Mouse (Mus musculus) kidney, adult 2 months (tissue): ENCODE measurements at regions not wholly inside any gene's neighbourhood (a gene's known extent, or its start where the extent isn't known, plus 50 kb on each side); places are given as distances from the start of the nearest gene placed in this dataset.

Source experiments
- DNase-seq: peaks from one replicate; pipeline ENCODE4 v3.0.0; 2021
- H3K27ac ChIP-seq: fragments of 200-500 bp; 2 replicates; pipeline ENCODE4 v1.5.1; 2012; ENCODE audit warnings: low read depth, low read length, control low read depth, inconsistent platforms; ENCODE audit not compliant: insufficient read depth
- H3K27me3 ChIP-seq: fragments of 200-500 bp; replicated peaks from 2 replicates; pipeline ENCODE4 v1.6.1; 2012; ENCODE audit warnings: mild to moderate bottlenecking, moderate library complexity, low read length, inconsistent platforms; ENCODE audit not compliant: control insufficient read depth, insufficient read depth
- H3K36me3 ChIP-seq: fragments of 200-500 bp; 2 replicates; pipeline ENCODE4 v1.6.1; 2012; ENCODE audit warnings: mild to moderate bottlenecking, moderate library complexity, low read length, inconsistent platforms; ENCODE audit not compliant: control insufficient read depth, insufficient read depth
- H3K4me1 ChIP-seq: fragments of 200-500 bp; 2 replicates; pipeline ENCODE4 v1.6.1; 2011; ENCODE audit warnings: low read length; ENCODE audit not compliant: control insufficient read depth, insufficient read depth
- H3K4me3 ChIP-seq: fragments of 200-500 bp; 2 replicates; pipeline ENCODE4 v1.5.1; 2011; ENCODE audit warnings: mild to moderate bottlenecking, low read depth, low read length, control low read depth; ENCODE audit not compliant: insufficient read depth
- CTCF ChIP-seq: fragments of 200-500 bp; conservative IDR thresholded peaks from 2 replicates; pipeline ENCODE4 v1.5.1; 2011; ENCODE audit warnings: low read depth, mild to moderate bottlenecking, control low read depth, low read length, moderate library complexity, mixed read lengths; ENCODE audit not compliant: insufficient read depth, insufficient read length
- POLR2A ChIP-seq: fragments of 200-500 bp; IDR thresholded peaks from one replicate; pipeline ENCODE4 v1.6.1; 2011; ENCODE audit warnings: low read depth, low read length, control low read depth
- WGBS: fragments of 180-500 bp; shearing (Covaris S2); methylation state at CpG from one replicate; pipeline ENCODE4 v1.1.7; 2018; 5-methylcytosine and 5-hydroxymethylcytosine counted together

- no peaks in the 10 kb centered on the region for H3K4me1 ChIP-seq
- no peak overlapping the region for H3K27ac ChIP-seq
- TF ChIP-seq POLR2A, result no peak
- TF ChIP-seq CTCF, result no peak
- no peaks in the 10 kb centered on the region for H3K36me3 ChIP-seq
- WGBS, result 64% methylated on average over 7 of the region's 7 CpGs
- DNase-seq, result no peak
- no peaks in the 10 kb centered on the region for H3K27me3 ChIP-seq
- H3K4me3 ChIP-seq, result no peak overlapping the region
Observed at GRCm38 (mm10) chr14:25044867-25045266, 414.1 kb upstream of the Zmiz1 start.

DNA sequence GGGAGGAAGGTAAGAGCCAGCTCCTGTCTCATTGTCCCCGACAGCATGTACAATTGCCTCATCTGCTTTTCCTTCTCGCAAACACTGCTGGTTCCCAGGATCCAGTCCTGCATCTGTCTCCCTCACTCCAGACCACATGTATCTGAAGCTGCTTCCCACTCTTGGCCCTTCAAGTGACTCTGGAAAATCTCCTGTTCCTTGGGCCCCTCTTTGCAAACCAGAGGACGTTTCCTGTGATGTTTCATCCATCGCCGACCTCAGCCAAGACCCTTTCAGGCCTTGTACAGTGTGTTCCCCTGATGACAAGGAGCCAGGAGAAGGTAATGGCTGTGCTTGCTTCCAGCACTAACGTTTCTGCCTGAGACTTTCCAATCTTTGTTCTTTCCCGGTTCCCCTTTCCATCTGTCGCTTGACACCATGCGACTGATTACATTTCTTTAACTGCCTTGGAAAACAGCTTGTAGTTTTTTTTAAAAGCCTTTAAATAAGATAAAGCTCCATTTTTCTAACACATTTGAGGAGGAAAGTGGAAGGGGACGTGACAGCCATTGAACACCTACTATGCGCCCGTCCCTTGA, 408.2 kb upstream of the Zmiz1 start:
- 81% methylated on average over 12 of the region's 12 CpGs for WGBS
- H3K36me3 ChIP-seq, result no peaks in the 10 kb centered on the region
- no peak overlapping the region for H3K4me3 ChIP-seq
- DNase-seq, result no peak
- no peak overlapping the region for H3K27ac ChIP-seq
- H3K4me1 ChIP-seq, result no peaks in the 10 kb centered on the region
- no peak for TF ChIP-seq POLR2A
- TF ChIP-seq CTCF, result no peak
- H3K27me3 ChIP-seq, result no peaks in the 10 kb centered on the region

GRCm38 (mm10) chr14:25052175-25052574, 406.8 kb upstream of the Zmiz1 start:
- no peaks in the 10 kb centered on the region for H3K4me1 ChIP-seq
- DNase-seq, result no peak
- no peak overlapping the region for H3K4me3 ChIP-seq
- 84% methylated on average over 9 of the region's 9 CpGs for WGBS
- no peak for TF ChIP-seq POLR2A
- TF ChIP-seq CTCF, result no peak
- no peak overlapping the region for H3K27ac ChIP-seq
- H3K36me3 ChIP-seq, result no peaks in the 10 kb centered on the region
- H3K27me3 ChIP-seq, result no peaks in the 10 kb centered on the region

GRCm38 (mm10) chr14:25059351-25059750, 399.6 kb upstream of the Zmiz1 start:
- no peaks in the 10 kb centered on the region for H3K27me3 ChIP-seq
- H3K4me3 ChIP-seq, result no peak overlapping the region
- TF ChIP-seq CTCF, result no peak
- no peak for TF ChIP-seq POLR2A
- DNase-seq, result no peak
- H3K36me3 ChIP-seq, result no peaks in the 10 kb centered on the region
- 85% methylated on average over 7 of the region's 7 CpGs for WGBS
- H3K27ac ChIP-seq, result no peak overlapping the region
- no peaks in the 10 kb centered on the region for H3K4me1 ChIP-seq

DNA sequence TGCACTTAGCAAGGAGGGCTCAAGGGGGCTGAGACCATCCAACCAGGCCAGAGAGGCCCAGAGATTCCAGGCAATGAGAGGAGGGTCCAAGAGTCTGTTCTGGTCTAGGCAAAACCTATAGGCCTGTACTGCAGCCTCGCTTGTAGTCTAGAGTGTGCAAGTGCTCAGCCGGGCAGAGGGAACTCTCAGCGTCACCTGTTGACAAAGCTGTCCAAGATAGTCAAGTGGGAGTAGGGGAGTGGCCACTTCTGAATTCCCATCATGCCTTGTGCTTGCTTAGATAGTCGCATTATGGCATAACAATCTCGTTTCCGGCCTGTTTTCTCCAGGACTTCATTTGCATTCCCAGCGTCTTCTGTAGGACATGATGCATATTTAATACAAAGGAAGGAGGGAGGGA, 398.7 kb upstream of the Zmiz1 start:
- TF ChIP-seq CTCF (no peak), POLR2A (no peak)
- Histone ChIP-seq H3K4me1 (no peaks in the 10 kb centered on the region), H3K27me3 (no peaks in the 10 kb centered on the region), H3K27ac (no peak overlapping the region), H3K36me3 (no peaks in the 10 kb centered on the region), H3K4me3 (no peak overlapping the region)
- WGBS, result 89% methylated on average over 7 of the region's 7 CpGs
- no peak for DNase-seq

DNA sequence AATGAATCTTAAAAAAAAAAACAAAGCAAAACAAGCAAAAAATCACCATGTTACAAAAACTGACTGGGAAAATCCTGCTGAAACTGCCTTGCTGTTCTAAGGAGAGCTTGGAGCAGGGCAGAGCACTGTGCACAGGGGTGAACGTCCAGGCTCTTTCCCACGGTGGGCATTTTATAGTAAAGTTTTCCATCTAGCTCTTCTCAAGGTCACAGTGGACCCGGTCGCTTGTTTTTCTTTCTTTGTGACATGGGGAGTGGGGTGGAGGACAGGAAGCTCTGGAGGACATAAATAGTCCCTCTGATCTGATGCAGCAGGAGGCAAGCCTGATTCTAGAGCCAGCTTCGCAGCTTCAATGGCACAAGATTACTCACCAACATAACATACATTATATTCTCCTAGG, 395.9 kb upstream of the Zmiz1 start:
- no peaks in the 10 kb centered on the region for H3K27me3 ChIP-seq
- 37% methylated on average over 5 of the region's 5 CpGs for WGBS
- no peak overlapping the region for H3K4me3 ChIP-seq
- H3K36me3 ChIP-seq, result no peaks in the 10 kb centered on the region
- no peaks in the 10 kb centered on the region for H3K4me1 ChIP-seq
- DNase-seq, result no peak
- no peak overlapping the region for H3K27ac ChIP-seq
- TF ChIP-seq CTCF (no peak), POLR2A (no peak)

- DNase-seq, result no peak
- 66% methylated on average over 8 of the region's 8 CpGs for WGBS
- H3K4me1 ChIP-seq, result no peaks in the 10 kb centered on the region
- TF ChIP-seq POLR2A (no peak), CTCF (no peak)
- no peak overlapping the region for H3K27ac ChIP-seq
- H3K36me3 ChIP-seq, result no peaks in the 10 kb centered on the region
- no peaks in the 10 kb centered on the region for H3K27me3 ChIP-seq
- no peak overlapping the region for H3K4me3 ChIP-seq
Observed at GRCm38 (mm10) chr14:25064190-25064947, 394.6 kb upstream of the Zmiz1 start.

GRCm38 (mm10) chr14:25067435-25067834, 391.6 kb upstream of the Zmiz1 start:
- no peak for DNase-seq
- H3K4me3 ChIP-seq, result no peak overlapping the region
- no peak for TF ChIP-seq POLR2A
- no peak for TF ChIP-seq CTCF
- no peaks in the 10 kb centered on the region for H3K4me1 ChIP-seq
- H3K36me3 ChIP-seq, result no peaks in the 10 kb centered on the region
- H3K27me3 ChIP-seq, result no peaks in the 10 kb centered on the region
- 95% methylated on average over 5 of the region's 5 CpGs for WGBS
- no peak overlapping the region for H3K27ac ChIP-seq
